Mouse (Mus musculus) spleen, postnatal 10 days (tissue): Measurements from ENCODE around the gene Pkd2l1.

Experiments used
- DNase-seq, 2 experiments: peaks; one replicate each; pipeline ENCODE4 v3.0.0; 2021 to 2022; ENCODE audit warnings: low spot score in 2 of 2

Gene Pkd2l1

GRCm38 (mm10) chr19:44106831-44107660 lies 85.2 kb downstream of the Pkd2l1 start, which contains the start of gene Chuk:
Gene Chuk, minus strand, starts transcription at chr19:44107480.
- DNase-seq = peak; percentile 93 to 98

GRCm38 (mm10) chr19:44104393-44104792 lies 87.8 kb downstream of the Pkd2l1 start:
- DNase-seq = no peak

GRCm38 (mm10) chr19:44103001-44103400 lies 89.2 kb downstream of the Pkd2l1 start:
- DNase-seq = no peak

GRCm38 (mm10) chr19:44100840-44101239 lies 91.4 kb downstream of the Pkd2l1 start:
- no peak for DNase-seq
